Mouse (Mus musculus) megakaryocyte-erythroid progenitor cell, adult 5 weeks (primary cell): Measurements from ENCODE around the gene Cox14. TPM values are rescaled to one million over a fixed set of nuclear protein-coding genes. Genes with fewer than 3 reads are reported as not detected.

ENCODE experiments used
- polyA plus RNA-seq: library from polyadenylated mRNA; stranded (reverse); fragments of >175 nt; gene quantifications from 2 replicates; pipeline ENCODE4 v1.2.3, GENCODE M21; 2012

Cox14 gene
- 103 and 108 TPM in 2 replicates for polyA plus RNA-seq

GRCm38 (mm10) chr15:99725341-99726155, at the start of gene Cox14:
Gene Cox14 (plus strand): TSS chr15:99725618.

GRCm38 (mm10) chr15:99701999-99702900, 23.2 kb upstream of the Cox14 start, which contains the start of gene Smarcd1:
Gene Smarcd1 (plus strand): TSS chr15:99702129.

DNA sequence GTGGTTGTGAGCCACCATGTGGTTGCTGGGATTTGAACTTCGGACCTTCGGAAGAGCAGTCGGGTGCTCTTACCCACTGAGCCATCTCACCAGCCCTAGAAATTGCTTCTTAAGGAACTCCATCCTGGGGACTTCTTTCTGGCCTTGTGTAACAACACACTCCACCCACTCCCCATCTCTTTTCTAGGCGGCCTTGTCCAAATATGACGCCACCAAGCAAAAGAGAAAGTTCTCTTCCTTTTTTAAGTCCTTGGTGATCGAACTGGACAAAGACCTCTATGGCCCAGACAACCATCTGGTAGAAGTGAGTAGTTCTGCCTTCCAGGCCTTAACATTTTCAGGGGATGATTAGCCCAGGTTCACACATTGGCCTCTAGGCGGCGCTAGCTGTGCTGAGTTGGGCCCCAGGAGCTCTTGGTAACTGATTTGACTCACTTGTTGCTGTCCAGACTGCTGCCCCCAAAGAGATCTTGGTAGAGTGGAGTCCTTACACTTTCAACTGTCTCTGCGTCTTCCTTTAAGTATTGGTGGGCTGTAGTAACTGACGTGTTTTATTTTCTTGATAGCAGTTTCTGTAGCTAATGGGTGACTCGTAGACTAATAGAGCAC, 19.9 kb upstream of the Cox14 start, which contains the start of gene Gm17349:
Gene Gm17349 (minus strand): TSS at position 51 of the 609 bp plus-strand sequence.

GRCm38 (mm10) chr15:99717386-99718334, 7.8 kb upstream of the Cox14 start, which contains the start of gene Gpd1:
Gene Gpd1 (plus strand): TSS chr15:99717515.

DNA sequence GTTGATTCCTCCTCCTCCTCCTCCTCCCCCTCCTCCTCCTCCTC, 47.3 kb downstream of the Cox14 start, which contains the start of gene Cers5:
Gene Cers5 (minus strand): TSS at position 5 of the 44 bp plus-strand sequence.

Other genes starting within 250 kb of the Cox14 start
- gene Faim2, start 197.5 kb upstream of the Cox14 start, polyA plus RNA-seq, result 0.40 and 0.65 TPM in 2 replicates
- not detected in 2 replicates for gene Aqp2, start 146.6 kb upstream of the Cox14 start, polyA plus RNA-seq
- gene Aqp5, start 134.8 kb upstream of the Cox14 start, polyA plus RNA-seq, result not detected in 2 replicates
- gene Aqp6, start 124.2 kb upstream of the Cox14 start, polyA plus RNA-seq, result not detected in 2 replicates
- 14.5 and 24.8 TPM in 2 replicates for gene Racgap1, start 74.0 kb upstream of the Cox14 start, polyA plus RNA-seq
- 0.02 TPM in 1 of 2 replicates, not detected in the other for gene Asic1, start 55.2 kb upstream of the Cox14 start, polyA plus RNA-seq
- gene Smarcd1, start 23.5 kb upstream of the Cox14 start, polyA plus RNA-seq, result 37.9 and 54.3 TPM in 2 replicates
- 4.6 and 10.3 TPM in 2 replicates for gene Gm17349, start 20.1 kb upstream of the Cox14 start, polyA plus RNA-seq
- gene Gpd1, start 8.1 kb upstream of the Cox14 start, polyA plus RNA-seq, result 1.3 and 1.9 TPM in 2 replicates
- gene Cers5, start 47.3 kb downstream of the Cox14 start, polyA plus RNA-seq, result 11.2 and 14.4 TPM in 2 replicates
- gene Lima1, start 149.8 kb downstream of the Cox14 start, polyA plus RNA-seq, result 1.0 and 1.7 TPM in 2 replicates
- gene Fam186a, start 241.4 kb downstream of the Cox14 start, polyA plus RNA-seq, result not detected in 2 replicates
- 10.8 and 12.7 TPM in 2 replicates for gene Larp4, start 244.4 kb downstream of the Cox14 start, polyA plus RNA-seq